Mouse (Mus musculus) left cerebral cortex, postnatal 25 days (tissue): ENCODE results near the gene Entpd2. TPM values are rescaled to one million over a fixed set of nuclear protein-coding genes. Genes with fewer than 3 reads are reported as not detected.

Experiments used
- DNase-seq, 2 experiments: peaks; one replicate each; pipeline ENCODE4 v3.0.0; 2022; ENCODE audit warnings: low spot score in 2 of 2, mixed read lengths in 1 of 2
- intact Hi-C: fragments of 180-260 bp; cut with DNase I; formaldehyde crosslinking; loops from one replicate; pipeline ENCODE4 v1.15.1; 2025
- total RNA-seq, 2 experiments: library from RNA; stranded (reverse); gene quantifications; 2 replicates each; pipeline ENCODE4 v1.2.3; 2021

Gene Entpd2
- total RNA-seq, result 10 to 100 TPM; 11.7 to 13.2 TPM

DNA sequence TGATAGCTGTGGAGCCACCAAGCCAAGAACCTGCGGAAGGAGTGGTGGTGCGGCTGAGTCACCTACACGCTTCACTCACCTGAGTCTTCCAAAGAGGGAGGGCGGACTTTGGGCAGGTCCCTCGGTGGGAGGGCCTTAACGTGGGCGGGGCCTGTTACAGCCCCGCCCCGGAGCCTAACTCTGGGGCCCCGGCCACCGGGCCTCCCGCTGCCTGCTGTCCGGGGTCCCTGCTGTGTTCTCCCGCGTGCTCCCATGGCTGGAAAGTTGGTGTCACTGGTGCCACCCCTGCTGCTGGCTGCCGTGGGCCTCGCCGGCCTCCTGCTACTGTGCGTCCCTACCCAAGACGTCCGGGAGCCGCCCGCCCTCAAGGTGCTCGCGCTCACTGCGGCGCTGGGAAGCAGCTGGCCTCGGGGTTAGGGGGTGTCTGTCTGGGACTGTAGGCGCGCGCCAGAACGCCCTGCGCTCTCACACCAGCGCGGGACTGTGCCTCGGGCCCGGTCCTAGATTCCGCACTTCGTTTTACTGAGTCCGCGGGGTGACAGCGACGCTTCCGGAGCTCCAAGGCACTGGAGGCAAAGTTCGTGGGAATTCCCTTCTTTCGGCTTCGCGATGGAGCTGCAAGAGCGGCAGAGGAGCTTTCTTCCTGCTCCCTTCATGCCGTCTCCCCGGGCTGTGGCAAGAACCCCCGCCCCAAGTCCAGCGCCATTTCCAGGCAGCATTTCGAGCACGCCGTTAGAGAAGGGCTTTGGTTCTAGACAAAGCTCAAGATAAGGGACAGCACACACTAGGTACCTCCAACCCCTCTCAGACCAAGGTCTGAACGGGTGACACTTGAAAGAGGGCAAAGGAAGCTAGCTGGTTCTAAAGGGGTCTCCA lies at the start of gene Entpd2:
Gene Entpd2 (plus strand): TSS at position 154 of the 876 bp plus-strand sequence.
- intact Hi-C loops, result no loop called here
- no peak for DNase-seq

- DNase-seq, result no peak
- intact Hi-C loops, result no loop called here
These were observed 47.5 kb upstream of the Entpd2 start for GRCm38 (mm10) chr2:25348162-25348561.

- no peak for DNase-seq
- intact Hi-C loops, result no loop called here
These were observed 46.2 kb upstream of the Entpd2 start for GRCm38 (mm10) chr2:25349499-25349898.

- intact Hi-C loops, result no loop called here
- no peak for DNase-seq
These were observed 45.0 kb upstream of the Entpd2 start for GRCm38 (mm10) chr2:25350701-25351100.

DNA sequence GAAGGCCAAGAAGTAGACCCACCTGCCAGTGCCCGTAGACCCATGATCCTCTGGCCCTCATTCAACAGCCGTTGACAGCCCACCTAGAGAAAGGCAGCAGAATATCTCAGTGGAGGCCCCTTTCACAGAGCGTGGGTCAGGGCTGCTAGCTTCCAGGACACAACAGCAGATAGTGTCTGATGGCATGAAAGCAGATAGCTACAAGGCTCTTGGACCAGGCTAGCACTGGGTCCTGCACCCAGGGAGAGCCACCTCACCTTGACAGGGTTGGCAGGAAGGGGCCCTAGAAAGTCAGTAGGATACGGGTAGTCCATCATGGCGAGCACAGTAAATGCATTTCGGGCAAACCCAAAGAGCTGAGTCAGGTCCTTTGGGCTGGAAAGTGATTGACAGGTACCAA lies 41.5 kb upstream of the Entpd2 start:
- intact Hi-C loops, result no loop called here
- no peak for DNase-seq

DNA sequence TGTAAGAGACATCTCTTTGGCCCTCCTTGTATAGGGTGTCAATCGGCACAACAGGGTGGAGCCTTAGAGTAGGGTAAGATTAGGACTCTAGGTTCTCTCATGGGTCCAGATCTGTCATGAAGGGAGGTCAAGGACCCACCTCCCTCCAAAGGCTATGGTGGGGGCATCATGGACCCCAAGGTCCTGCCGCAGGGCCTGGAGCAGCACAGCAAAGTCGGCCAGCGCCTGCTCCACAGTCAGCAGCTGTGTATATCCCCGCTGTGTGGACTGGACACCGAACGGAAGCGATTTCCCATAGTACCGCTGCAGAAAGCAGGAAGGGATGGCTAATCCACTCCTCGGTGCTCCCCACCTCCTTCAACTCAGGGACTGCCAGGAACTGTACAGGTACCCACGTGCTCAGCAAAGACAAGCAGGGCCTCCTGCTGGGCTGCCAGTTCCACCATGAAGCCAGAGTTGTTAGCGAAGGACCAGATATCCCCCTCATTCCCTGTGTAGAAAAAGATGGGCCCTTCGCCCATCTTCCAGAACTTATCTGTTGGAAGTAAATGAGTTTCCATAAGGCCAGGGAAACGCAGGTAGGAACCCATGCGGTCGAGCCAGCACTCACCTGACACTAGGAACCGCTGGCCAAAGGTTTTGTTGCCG lies 40.1 kb upstream of the Entpd2 start:
- no peak for DNase-seq

GRCm38 (mm10) chr2:25356208-25357079 lies 39.2 kb upstream of the Entpd2 start, which contains the start of gene Dpp7:
Gene Dpp7 (minus strand): TSS chr2:25356359.
- DNase-seq, result peak; percentile 87 to 91
- intact Hi-C loops, result no loop called here

More for the DNA sequence above, 40.1 kb upstream of the Entpd2 start:
- intact Hi-C loops, result no loop called here

DNA sequence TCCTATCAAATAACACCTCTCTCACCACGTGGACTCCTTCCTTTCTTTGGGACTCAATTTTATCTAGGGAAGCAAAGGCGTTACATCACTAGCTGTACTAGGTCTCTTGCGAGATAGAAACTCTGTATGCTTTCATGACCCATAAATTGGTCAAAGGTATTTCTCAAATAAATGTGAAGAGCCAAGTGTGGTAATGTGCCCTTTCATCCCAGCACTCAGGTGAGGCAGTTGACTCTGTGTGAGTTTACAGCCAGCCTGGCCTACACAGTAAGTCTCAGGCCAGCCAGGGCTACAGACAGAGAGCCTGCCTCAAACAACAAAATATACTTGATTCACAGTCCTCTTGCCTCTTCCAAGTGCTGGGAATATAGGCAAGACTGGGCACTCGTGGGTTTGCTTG lies 35.8 kb upstream of the Entpd2 start:
- DNase-seq, result no peak
- intact Hi-C loops, result no loop called here

DNA sequence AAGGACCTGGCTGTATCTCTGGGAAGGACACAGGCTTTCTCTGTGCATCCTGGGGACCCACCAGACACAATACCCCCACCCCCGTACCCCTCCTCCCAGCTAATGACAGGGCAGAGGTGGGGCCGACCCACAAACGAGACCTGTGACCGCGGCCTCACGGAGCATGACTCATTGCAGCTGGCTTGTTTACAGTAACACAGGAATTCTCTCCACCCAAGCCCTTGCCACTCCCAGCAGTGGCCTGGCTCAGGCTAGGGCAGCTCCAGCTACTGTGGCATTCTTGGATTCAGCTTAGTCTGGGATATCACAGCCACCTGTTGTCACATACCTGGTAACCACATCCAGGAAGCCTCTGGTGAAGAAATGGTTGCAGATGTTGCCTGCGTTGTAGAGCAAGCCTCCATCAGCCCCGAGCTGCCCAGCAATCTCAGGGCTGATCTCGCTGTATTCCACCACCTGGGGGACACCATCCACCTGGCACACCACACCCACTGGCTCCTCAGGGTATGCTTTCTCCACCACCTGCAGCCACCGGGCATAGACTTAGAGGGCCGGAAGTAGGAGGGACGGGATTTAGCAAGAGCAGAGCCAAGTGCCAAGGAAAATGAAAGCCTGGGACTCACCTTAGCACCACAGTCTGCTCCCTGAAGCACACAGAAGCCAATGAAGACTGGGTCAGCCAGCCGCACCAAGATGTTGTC lies 32.0 kb upstream of the Entpd2 start:
- intact Hi-C loops, result no loop called here
- no peak for DNase-seq

GRCm38 (mm10) chr2:25364313-25364712 lies 31.4 kb upstream of the Entpd2 start:
- intact Hi-C loops, result no loop called here
- no peak for DNase-seq

DNA sequence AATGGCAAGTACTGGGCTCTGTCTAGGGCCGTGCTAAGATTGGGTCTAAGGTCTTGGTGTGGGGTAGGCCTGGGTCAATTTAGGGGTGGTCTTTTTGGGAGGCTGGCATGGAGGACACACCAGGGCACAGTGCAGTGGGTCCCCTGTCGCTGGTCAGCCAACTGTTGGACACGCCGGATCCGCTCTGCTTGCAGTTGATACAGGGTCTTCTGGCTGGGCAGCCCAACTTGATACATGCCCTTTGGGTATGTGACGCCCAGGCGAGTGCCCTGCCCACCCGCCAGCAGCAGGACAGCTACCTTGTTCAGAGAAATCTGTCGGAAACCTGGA lies 30.9 kb upstream of the Entpd2 start:
- DNase-seq, result no peak
- intact Hi-C loops, result loop anchor here (5.0 kb wide), 1 partner anchor 38 kb away; no protein-coding TSS in a partner anchor

- DNase-seq, result peak; percentile 60 to 62
- intact Hi-C loops, result loop anchor here (5.0 kb wide), 1 partner anchor 37 kb away; no protein-coding TSS in a partner anchor
These were observed 30.4 kb upstream of the Entpd2 start, which contains the start of gene Uap1l1 for GRCm38 (mm10) chr2:25365091-25365761. Gene Uap1l1 (minus strand): TSS chr2:25365682.

DNA sequence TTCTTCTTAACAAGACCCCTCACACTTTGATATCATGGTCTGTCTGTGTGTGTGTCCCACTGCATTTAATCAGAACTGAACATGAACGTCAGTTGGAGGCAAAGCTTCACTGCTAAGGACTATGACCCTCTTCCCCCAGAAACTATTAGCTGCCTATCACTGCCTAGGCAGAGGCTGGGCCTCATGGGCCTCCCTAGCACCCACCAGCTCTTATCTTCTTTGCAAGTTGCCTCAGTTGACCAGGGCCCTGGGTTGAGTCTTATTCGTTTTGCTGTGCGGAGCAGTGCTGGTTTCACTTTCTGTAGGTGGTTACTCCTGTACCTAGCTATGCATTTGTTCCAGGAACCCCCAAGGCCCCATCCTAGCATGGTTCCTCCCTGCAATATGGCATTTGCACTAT lies 25.7 kb upstream of the Entpd2 start:
- DNase-seq, result no peak
- intact Hi-C loops, result loop anchor here (5.0 kb wide), 1 partner anchor 32 kb away; no protein-coding TSS in a partner anchor

- intact Hi-C loops, result no loop called here
- DNase-seq, result peak; percentile 89 to 96
These were observed 23.7 kb upstream of the Entpd2 start, which contains the start of gene Sapcd2 for GRCm38 (mm10) chr2:25371764-25372643. Gene Sapcd2 (plus strand): TSS chr2:25372321.

- no peak for DNase-seq
- intact Hi-C loops, result no loop called here
These were observed 22.9 kb upstream of the Entpd2 start for GRCm38 (mm10) chr2:25372644-25373391.

DNA sequence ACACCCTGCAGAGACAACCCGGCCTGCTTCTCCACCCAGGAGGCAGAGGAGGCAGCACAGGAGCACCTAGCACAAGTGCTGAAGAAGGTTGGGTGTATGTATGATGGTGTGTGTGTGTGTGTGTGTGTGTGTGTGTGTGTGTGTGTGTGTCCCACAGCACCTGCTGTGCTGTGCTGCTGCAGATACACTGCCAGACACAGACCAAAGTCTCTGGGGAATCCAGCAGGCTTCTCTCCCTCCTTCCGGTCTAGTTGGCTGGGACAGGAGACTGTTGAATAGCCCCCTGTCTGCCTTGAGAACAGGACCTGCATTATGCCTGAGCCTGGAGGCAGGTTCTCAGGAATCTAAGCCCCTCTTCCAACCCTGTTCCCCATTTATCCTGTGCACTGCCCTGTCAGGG lies 22.2 kb upstream of the Entpd2 start:
- DNase-seq, result no peak
- intact Hi-C loops, result no loop called here

DNA sequence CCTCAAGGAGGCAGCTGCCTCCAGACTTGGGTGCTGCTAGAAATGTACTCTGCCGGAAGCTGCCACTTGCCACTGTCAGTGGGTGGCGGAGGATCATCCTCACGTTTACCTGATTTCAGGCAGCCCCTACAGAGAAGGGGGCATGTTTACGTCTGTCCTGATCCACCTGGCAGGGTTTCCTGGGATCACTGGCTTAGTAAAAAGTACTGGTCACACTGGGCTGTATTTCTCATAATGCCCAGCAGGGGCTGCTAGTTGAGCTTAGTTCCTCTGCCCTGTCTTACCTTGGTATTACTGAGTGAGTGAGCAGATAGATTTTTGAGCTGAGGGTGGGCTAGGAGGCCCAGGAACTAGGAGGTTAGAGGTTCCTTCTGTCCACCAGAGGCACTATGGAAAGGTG lies 19.1 kb upstream of the Entpd2 start:
- intact Hi-C loops, result loop anchor here (2.0 kb wide), 1 partner anchor 24 kb away; no protein-coding TSS in a partner anchor
- DNase-seq, result peak; percentile 57 to 59
